Mouse (Mus musculus) forebrain, embryonic 14.5 days (tissue): ENCODE data around the gene Pard6b. TPM values are rescaled to one million over a fixed set of nuclear protein-coding genes. Genes with fewer than 3 reads are reported as not detected.

ENCODE experiments used
- ATAC-seq: fragments of 200-750 bp; cut with Nextera tagmentation; 2 replicates; pipeline ENCODE4 v1.8.0; 2017; ENCODE audit warnings: mild to moderate bottlenecking, moderate library complexity
- DNase-seq: peaks from one replicate; pipeline ENCODE4 v3.0.0-alpha.2; 2015; ENCODE audit warnings: low spot score
- H3K27ac ChIP-seq: fragments of 300-500 bp; sonication (generic); 2 replicates; pipeline ENCODE4 v1.5.1; 2014; ENCODE audit warnings: low read depth, mild to moderate bottlenecking, control low read depth, low read length, moderate library complexity
- H3K27me3 ChIP-seq: fragments of 300-500 bp; sonication (generic); replicated peaks from 2 replicates; pipeline ENCODE4 v1.6.1; 2014; ENCODE audit warnings: low read length, control low read depth, mixed read lengths; ENCODE audit not compliant: control insufficient read depth, insufficient read depth
- H3K36me3 ChIP-seq: fragments of 300-500 bp; sonication (generic); 2 replicates; pipeline ENCODE4 v1.6.1; 2014; ENCODE audit warnings: low read length, control low read depth; ENCODE audit not compliant: control insufficient read depth, insufficient read depth
- H3K4me1 ChIP-seq: fragments of 300-500 bp; sonication (generic); 2 replicates; pipeline ENCODE4 v1.6.1; 2014; ENCODE audit warnings: antibody characterized with exemption, low read length, control low read depth; ENCODE audit not compliant: control insufficient read depth, insufficient read depth
- H3K4me2 ChIP-seq: fragments of 300-500 bp; sonication (generic); 2 replicates; pipeline ENCODE4 v1.6.1; 2014; ENCODE audit warnings: mild to moderate bottlenecking, control low read depth, low read length
- H3K4me3 ChIP-seq: fragments of 300-500 bp; sonication (generic); 2 replicates; pipeline ENCODE4 v1.5.1; 2014; ENCODE audit warnings: low read depth, low read length, control low read depth
- H3K9ac ChIP-seq: fragments of 300-500 bp; sonication (generic); 2 replicates; pipeline ENCODE4 v1.6.1; 2014; ENCODE audit warnings: mild to moderate bottlenecking, low read length, control low read depth, moderate library complexity
- H3K9me3 ChIP-seq: fragments of 300-500 bp; sonication (generic); replicated peaks from 2 replicates; pipeline ENCODE4 v1.6.1; 2016; ENCODE audit warnings: low read length, control low read depth, mixed read lengths; ENCODE audit not compliant: control insufficient read depth
- WGBS: fragments of 180-500 bp; shearing (Covaris S2); extraction: QIAGEN DNeasy Blood & Tissue Kit; methylation state at CpG from one replicate; pipeline ENCODE4 v1.1.7; 2014; 5-methylcytosine and 5-hydroxymethylcytosine counted together
- microRNA-seq: library from miRNA; unstranded; fragments of <30 nt; microRNA quantifications from one replicate; pipeline ENCODE4, GENCODE M21; 2016
- polyA plus RNA-seq: library from polyadenylated mRNA; unstranded; fragments of >200 nt; fragmentation: Nextera tagmentation; extraction: Ambion mirVana; gene quantifications from 2 replicates; pipeline ENCODE4 v1.2.1, GENCODE M21; 2014

Pard6b gene
- polyA plus RNA-seq, 1 experiment from 2014 or later, result 5.0 TPM

GRCm38 (mm10) chr2:168147722-168148432, 67.1 kb downstream of the Pard6b start:
- Histone ChIP-seq H3K9me3 (no peaks in the 10 kb centered on the region), H3K27me3 (no peaks in the 10 kb centered on the region), H3K4me2 (no peak overlapping the region), H3K9ac (no peak overlapping the region), H3K4me1 (no peaks in the 10 kb centered on the region), H3K27ac (no peak overlapping the region), H3K36me3 (no peaks in the 10 kb centered on the region), H3K4me3 (no peak overlapping the region)
- DNase-seq, result no peak
- no peak for ATAC-seq
- 74% methylated on average over 22 of the region's 22 CpGs for WGBS

DNA sequence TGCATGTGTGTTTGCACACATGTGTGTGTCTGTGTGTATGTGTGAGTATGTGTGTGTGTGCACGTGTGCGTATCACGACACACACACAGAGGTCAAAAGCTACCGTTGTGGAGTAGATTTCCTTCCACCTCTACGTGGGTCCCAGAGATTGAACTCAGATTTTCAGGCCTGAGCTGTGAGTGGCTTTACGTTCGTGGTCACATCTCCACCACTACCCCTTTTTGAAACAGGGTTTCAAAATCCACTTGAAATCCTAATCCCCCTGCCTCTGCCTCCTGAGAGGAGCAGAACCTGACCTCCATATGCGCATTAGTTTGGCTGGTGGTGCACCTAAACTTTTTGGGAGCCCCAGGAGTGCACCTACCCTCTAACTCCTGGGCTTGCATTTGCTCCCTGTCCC, 68.4 kb downstream of the Pard6b start:
- Histone ChIP-seq H3K4me1 (no peaks in the 10 kb centered on the region; the same call in 1 of the 2 replicates), H3K36me3 (no peaks in the 10 kb centered on the region), H3K4me2 (no peak overlapping the region), H3K27me3 (no peaks in the 10 kb centered on the region), H3K9me3 (no peaks in the 10 kb centered on the region), H3K4me3 (no peak overlapping the region), H3K27ac (no peak overlapping the region), H3K9ac (no peak overlapping the region)
- no peak for ATAC-seq
- WGBS, result 89% methylated on average over 8 of the region's 8 CpGs
- no peak for DNase-seq

Small RNA genes lying within 50 kb of the gene (microRNA-seq; reads per million reads assigned to microRNA genes)
- not detected for gene Gm24327

Other genes starting within 250 kb of the Pard6b start
- 65.1 and 79.2 TPM in 2 replicates for gene Ptpn1, start 148.9 kb upstream of the Pard6b start, polyA plus RNA-seq
- 0.22 and 0.42 TPM in 2 replicates for gene Ripor3, start 70.4 kb upstream of the Pard6b start, polyA plus RNA-seq
- 1.6 and 2.0 TPM in 2 replicates for gene Adnp, start 126.1 kb downstream of the Pard6b start, polyA plus RNA-seq
- gene Gm20716, start 149.4 kb downstream of the Pard6b start, polyA plus RNA-seq, result 26.3 and 26.7 TPM in 2 replicates
- gene Dpm1, start 149.6 kb downstream of the Pard6b start, polyA plus RNA-seq, result 51.1 and 71.7 TPM in 2 replicates
- gene Mocs3, start 149.6 kb downstream of the Pard6b start, polyA plus RNA-seq, result 9.1 and 9.7 TPM in 2 replicates
- 8.0 and 9.7 TPM in 2 replicates for gene Kcng1, start 200.7 kb downstream of the Pard6b start, polyA plus RNA-seq